Mouse (Mus musculus): ENCODE results near the gene Fahd1.

DNA sequence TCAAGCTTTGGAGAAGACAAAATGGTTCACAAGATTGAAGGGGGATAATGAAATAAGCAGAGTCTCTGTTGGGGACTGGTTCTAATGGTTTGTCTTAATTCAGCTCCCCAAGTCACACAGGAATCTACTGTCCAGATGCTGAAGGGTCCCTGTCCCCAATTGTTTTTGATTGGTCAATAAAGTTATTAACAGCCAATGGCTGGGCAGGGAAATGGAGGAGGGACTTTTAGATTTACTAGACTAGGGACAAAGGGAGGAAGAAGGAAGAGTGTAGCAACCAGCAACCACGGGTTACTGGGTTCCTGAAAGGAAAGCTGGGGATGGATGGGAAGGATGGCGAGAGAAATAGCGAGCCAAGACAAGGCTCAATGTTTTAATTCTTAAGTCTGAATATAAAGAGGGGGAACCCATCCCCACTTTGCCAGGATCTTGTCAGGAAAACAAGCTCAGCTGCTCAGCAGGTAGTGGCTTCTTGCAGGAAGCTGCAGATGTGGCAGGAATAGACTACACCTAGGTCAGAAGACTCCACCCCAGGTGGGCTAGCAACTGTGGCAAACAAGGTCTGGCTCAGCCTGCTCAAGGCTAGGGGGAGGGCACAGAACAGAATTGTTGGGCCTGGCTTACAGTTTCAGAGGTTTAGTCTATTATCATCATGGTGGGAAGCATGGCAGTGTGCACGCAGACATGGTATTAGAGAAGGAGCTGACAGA, 23.7 kb upstream of the Fahd1 start:
- TF ChIP-seq CTCF (IDR thresholded peaks at IDR 0.05; ENCODE audit: borderline replicate concordance, insufficient read depth, low read depth, low read length), result no peak
- TF ChIP-seq POLR2A (IDR thresholded peaks at IDR 0.05; ENCODE audit: borderline replicate concordance, insufficient read depth, low read length), result no peak

Data from cerebellum, adult 2 months (tissue).